ENCODE assay signal across 14 mouse cellular contexts in the genomic region with DNA sequence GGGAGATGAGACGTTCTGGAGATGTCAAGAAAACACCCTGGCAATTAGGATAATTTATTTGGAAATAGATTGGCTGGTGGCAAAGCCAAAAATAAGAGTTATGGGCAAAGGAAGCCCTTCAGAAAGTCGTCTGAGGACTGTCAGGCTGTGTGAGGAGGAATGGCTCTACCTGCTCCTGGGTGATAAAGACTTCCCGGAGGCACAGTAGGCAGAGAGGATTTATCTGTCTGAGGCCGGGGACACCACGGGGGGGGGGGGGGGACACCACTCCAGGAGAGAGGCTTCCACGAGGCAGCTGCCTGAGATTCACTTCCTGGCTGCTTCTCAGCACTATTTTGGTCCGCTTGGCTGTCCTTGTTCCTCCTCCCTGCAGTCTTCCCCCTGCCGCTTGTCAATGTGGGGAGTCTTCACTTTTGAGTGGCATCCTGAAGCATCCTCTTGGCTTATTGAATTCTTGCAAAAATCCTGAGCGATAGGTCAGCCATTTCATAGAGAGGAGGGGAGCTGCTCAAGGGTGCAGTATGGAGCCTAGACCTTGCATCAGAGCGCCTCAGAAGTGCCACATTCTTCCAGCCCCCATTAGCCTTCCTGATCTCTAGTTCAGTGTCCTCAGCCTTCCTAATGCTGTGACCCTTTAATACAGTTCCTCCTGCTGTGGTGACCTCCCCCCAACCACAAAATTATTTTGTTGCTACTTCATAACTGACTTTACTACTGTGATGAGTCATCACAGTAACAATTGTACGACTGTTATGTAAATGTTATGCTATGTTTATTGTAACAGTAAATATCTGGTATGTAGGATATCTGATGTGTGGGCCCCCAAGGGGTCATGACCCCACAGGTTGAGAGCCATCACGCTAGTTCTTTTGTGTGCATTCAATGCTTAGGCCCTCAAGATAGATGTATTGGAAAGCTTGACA. TPM values are rescaled to one million over a fixed set of nuclear protein-coding genes. Genes with fewer than 3 reads are reported as not detected.
DNase-seq lines count a peak whose midpoint lies in the region; ATAC-seq and TF ChIP-seq lines count a peak whose summit lies in the region.
"Had no signal": no experiment of that assay in that cellular context is flagged by ENCODE, and none has a peak within 500 bp of the region (broad histone marks: within the 10 kb centered on the region; RNA-seq: fewer than 3 reads in every experiment).

No protein-coding gene starts in this region.

- no peak for TF ChIP-seq POLR2A in myocyte (IDR thresholded peaks at IDR 0.05; ENCODE audit: insufficient read length, low read depth)

- no peak overlapping the region for H3K4me2 ChIP-seq in intestine, embryonic 16.5 days (ENCODE audit: low read depth, low read length)
- H3K4me2 ChIP-seq in intestine, postnatal 0 days (replicated peaks; ENCODE audit: low read depth) = no peak overlapping the region
- H3K4me2 ChIP-seq in myocyte (ENCODE audit: low read depth) = peak overlapping the region; percentile 57
- H3K4me2 ChIP-seq: embryonic facial prominence, embryonic 12.5 days; midbrain, embryonic 11.5 days; neural tube, embryonic 12.5 days had no signal

- no peak overlapping the region for H3K4me3 ChIP-seq in intestine, embryonic 16.5 days (ENCODE audit: low read length)
- H3K4me3 ChIP-seq in intestine, postnatal 0 days (ENCODE audit: low read depth, low read length) = no peak overlapping the region
- H3K4me3 ChIP-seq in G1E (ENCODE audit: low read depth, low read length) (no peak overlapping the region; the same call in 1 of the 2 replicates), myocyte (no peak overlapping the region)
- H3K4me3 ChIP-seq: embryonic facial prominence, embryonic 12.5 days; neural tube, embryonic 12.5 days had no signal

- DNase-seq in G1E (ENCODE audit: low spot score) (no peak), liver (peak; percentile 64)
- no peak for DNase-seq in testis, postnatal 10 days (ENCODE audit: low spot score)
- no peak for DNase-seq in embryo, embryonic 11 days
- no peak for DNase-seq in urinary bladder, postnatal 10 days (ENCODE audit: low spot score)
- DNase-seq: cerebellum, adult 9-10 months; kidney, adult 18-20 months; lung, adult 2 months had no signal

- no peaks in the 10 kb centered on the region for H3K27me3 ChIP-seq in intestine, embryonic 16.5 days (replicated peaks; ENCODE audit: control insufficient read depth, insufficient read depth, low read length)
- no peaks in the 10 kb centered on the region for H3K27me3 ChIP-seq in intestine, postnatal 0 days (replicated peaks; ENCODE audit: control insufficient read depth, insufficient read depth, low read length)
- H3K27me3 ChIP-seq in G1E (ENCODE audit: insufficient read depth, low read length) (peaks cover 68% of the 10 kb centered on the region), myocyte (ENCODE audit: control insufficient read depth, insufficient read depth, insufficient read length) (no peaks in the 10 kb centered on the region)
- H3K27me3 ChIP-seq: embryonic facial prominence, embryonic 12.5 days; neural tube, embryonic 12.5 days had no signal

- peaks cover 28% of the 10 kb centered on the region for H3K4me1 ChIP-seq in intestine, embryonic 16.5 days (ENCODE audit: control insufficient read depth, insufficient read depth, low read length)
- 0 out of 2 replicates have a peak, but pooled peaks cover 3% of the 10 kb centered on the region for H3K4me1 ChIP-seq in intestine, postnatal 0 days (replicated peaks; ENCODE audit: control insufficient read depth, insufficient read depth, low read length)
- H3K4me1 ChIP-seq in G1E (ENCODE audit: insufficient read depth, low read depth, low read length) = peaks cover 89% of the 10 kb centered on the region

- TF ChIP-seq CTCF in intestine, postnatal 0 days (IDR thresholded peaks at IDR 0.05; ENCODE audit: low read depth) = no peak
- TF ChIP-seq CTCF in G1E (IDR thresholded peaks at IDR 0.05; ENCODE audit: low read depth, low read length) = no peak

- no peaks in the 10 kb centered on the region for H3K36me3 ChIP-seq in intestine, embryonic 16.5 days (ENCODE audit: control insufficient read depth, insufficient read depth, low read length)
- H3K36me3 ChIP-seq in intestine, postnatal 0 days (ENCODE audit: control insufficient read depth, insufficient read depth) = no peaks in the 10 kb centered on the region
- H3K36me3 ChIP-seq in G1E (replicated peaks) = no peaks in the 10 kb centered on the region
- H3K36me3 ChIP-seq in myocyte (ENCODE audit: control insufficient read depth, insufficient read depth) = no peaks in the 10 kb centered on the region
- H3K36me3 ChIP-seq: embryonic facial prominence, embryonic 12.5 days; neural tube, embryonic 12.5 days had no signal

- H3K79me2 ChIP-seq in myocyte (ENCODE audit: control insufficient read depth, insufficient read depth) = peaks cover 16% of the 10 kb centered on the region

- no peak overlapping the region for H3ac ChIP-seq in myocyte (ENCODE audit: control insufficient read depth, insufficient read length)

- no peaks in the 10 kb centered on the region for H3K9me3 ChIP-seq in intestine, embryonic 16.5 days (ENCODE audit: control insufficient read depth, low read length)
- H3K9me3 ChIP-seq in intestine, postnatal 0 days (ENCODE audit: control insufficient read depth) = no peaks in the 10 kb centered on the region
- no peaks in the 10 kb centered on the region for H3K9me3 ChIP-seq in G1E (replicated peaks)
- H3K9me3 ChIP-seq: embryonic facial prominence, embryonic 12.5 days; neural tube, embryonic 12.5 days had no signal

- H3K9ac ChIP-seq in intestine, embryonic 16.5 days (ENCODE audit: low read depth, low read length) = peak overlapping the region; percentile 25; the same call in 1 of the 2 replicates
- no peak overlapping the region for H3K9ac ChIP-seq in intestine, postnatal 0 days (ENCODE audit: low read depth, low read length)
- H3K9ac ChIP-seq: embryonic facial prominence, embryonic 12.5 days; neural tube, embryonic 12.5 days had no signal

- 40% methylated on average over 10 of the region's 12 CpGs for WGBS in intestine, embryonic 16.5 days
- 32% methylated on average over 12 of the region's 12 CpGs for WGBS in intestine, postnatal 0 days

- no peak for ATAC-seq in intestine, embryonic 16.5 days
- ATAC-seq in intestine, postnatal 0 days = no peak
- ATAC-seq in G1E (ENCODE audit: extremely low read depth, insufficient number of reproducible peaks, low FRiP score, poor library complexity, severe bottlenecking) = peak; percentile 42

- H3K27ac ChIP-seq in intestine, embryonic 16.5 days (ENCODE audit: low read length) = no peak overlapping the region; the same call in 1 of the 2 replicates
- no peak overlapping the region for H3K27ac ChIP-seq in intestine, postnatal 0 days (ENCODE audit: low read depth, low read length)
- H3K27ac ChIP-seq: embryonic facial prominence, embryonic 12.5 days; neural tube, embryonic 12.5 days had no signal

TF ChIP-seq in myocyte, 11 proteins besides CTCF, POLR2A, EP300 and RAD21:
- no peak for TF ChIP-seq SRF (IDR thresholded peaks at IDR 0.05; ENCODE audit: control insufficient read depth, insufficient read length, low read depth)
- TF ChIP-seq MYOD1 (IDR thresholded peaks at IDR 0.05; ENCODE audit: control insufficient read depth in 1 of 3, insufficient read length in 2 of 3, low read depth in 2 of 3) = peak in 1 of 3 experiments; percentile 26
- no peak for TF ChIP-seq CEBPB (IDR thresholded peaks at IDR 0.05; ENCODE audit: insufficient read depth, poor library complexity, severe bottlenecking)

RNA-seq across cellular contexts. Expression of a gene that starts 14.5 kb away (rescaled TPM):
- polyA plus RNA-seq in intestine, embryonic 16.5 days (2015; fragmentation: Nextera tagmentation; extraction: Ambion mirVana) = 4.9 and 5.5 TPM in 2 replicates
- 5.3 and 6.1 TPM in 2 replicates for polyA plus RNA-seq in intestine, postnatal 0 days (2015; fragmentation: Nextera tagmentation; extraction: Ambion mirVana)
- 2.1 and 2.7 TPM in 2 replicates for total RNA-seq in G1E (2014; fragmentation: Nextera tagmentation)
- total RNA-seq in G1E (2017) = 15.6 and 19.2 TPM in 2 replicates
- polyA plus RNA-seq in G1E (2012) = 0.73 and 0.87 TPM in 2 replicates
- 25.0 TPM for polyA plus RNA-seq in myocyte (2012; fragmentation: generic; extraction: Trizol)
